Mouse (Mus musculus): ENCODE measurements around the gene Tanc1.

- TF ChIP-seq EP300 (IDR thresholded peaks at IDR 0.05; ENCODE audit: low read depth), result no peak
- no peak for TF ChIP-seq CTCF (IDR thresholded peaks at IDR 0.05; ENCODE audit: low read depth)
These were observed 159.9 kb downstream of the Tanc1 start for GRCm38 (mm10) chr2:59771708-59772107.
